ENCODE assay signal across 25 mouse cellular contexts in genomic region chrX:156171587-156171986, GRCm38 (mm10).
"Had no signal": no experiment of that assay in that cellular context is flagged by ENCODE, and none has a peak within 500 bp of the region (broad histone marks: within the 10 kb centered on the region; RNA-seq: fewer than 3 reads in every experiment).

No protein-coding gene starts in this region.

- H3K27me3 ChIP-seq: hindbrain, embryonic 12.5 days; intestine, embryonic 15.5 days; limb, embryonic 12.5 days; liver, embryonic 13.5 days; liver, embryonic 15.5 days had no signal

- H3K36me3 ChIP-seq: hindbrain, embryonic 10.5 days; hindbrain, embryonic 12.5 days; intestine, embryonic 15.5 days; limb, embryonic 10.5 days; limb, embryonic 12.5 days; liver, embryonic 13.5 days; liver, embryonic 15.5 days had no signal

- H3K4me2 ChIP-seq: hindbrain, embryonic 12.5 days; hindbrain, embryonic 14.5 days; intestine, embryonic 15.5 days; limb, embryonic 12.5 days; liver, embryonic 11.5 days; liver, embryonic 13.5 days; liver, embryonic 15.5 days had no signal

- H3K9me3 ChIP-seq: hindbrain, embryonic 10.5 days; hindbrain, embryonic 12.5 days; intestine, embryonic 15.5 days; limb, embryonic 10.5 days; limb, embryonic 12.5 days; liver, embryonic 13.5 days; liver, embryonic 15.5 days had no signal

- ATAC-seq: forebrain, embryonic 16.5 days; hindbrain, embryonic 16.5 days; inflammation-experienced regulatory T-cells, adult 6 months; intestine, embryonic 15.5 days; intestine, postnatal 0 days; liver, postnatal 0 days had no signal

- H3K9ac ChIP-seq: hindbrain, embryonic 12.5 days; hindbrain, embryonic 14.5 days; intestine, embryonic 15.5 days; limb, embryonic 12.5 days; liver, embryonic 13.5 days; liver, embryonic 15.5 days; liver, postnatal 0 days had no signal

- H3K4me3 ChIP-seq: gastrocnemius, adult 2 months; hindbrain, embryonic 10.5 days; hindbrain, embryonic 12.5 days; intestine, embryonic 15.5 days; layer of hippocampus, adult 2 months; left cerebral cortex, adult 2 months; limb, embryonic 10.5 days; limb, embryonic 12.5 days; liver, embryonic 13.5 days; liver, embryonic 15.5 days had no signal

- H3K4me1 ChIP-seq: hindbrain, embryonic 10.5 days; hindbrain, embryonic 12.5 days; intestine, embryonic 15.5 days; limb, embryonic 10.5 days; limb, embryonic 12.5 days; liver, embryonic 13.5 days; liver, embryonic 15.5 days had no signal

- H3K27ac ChIP-seq: gastrocnemius, adult 2 months; hindbrain, embryonic 10.5 days; hindbrain, embryonic 12.5 days; hindbrain, embryonic 14.5 days; intestine, embryonic 15.5 days; layer of hippocampus, adult 2 months; left cerebral cortex, adult 2 months; limb, embryonic 10.5 days; limb, embryonic 12.5 days; liver, embryonic 13.5 days; liver, embryonic 15.5 days had no signal

- DNase-seq: gastrocnemius, adult 2 months; gastrocnemius, postnatal 10 days; gastrocnemius, postnatal 25 days; kidney, adult 18-20 months; kidney, adult 8-10 months; kidney, postnatal 10 days; kidney, postnatal 25 days; kidney, postnatal 4 days; liver; liver, embryonic 13.5 days; liver, postnatal 0 days had no signal
